Mouse (Mus musculus) bone marrow, adult 2 months (tissue): ENCODE measurements at regions not wholly inside any gene's neighbourhood (a gene's known extent, or its start where the extent isn't known, plus 50 kb on each side); places are given as distances from the start of the nearest gene placed in this dataset.

Source experiments
- CTCF ChIP-seq: fragments of 200-500 bp; IDR thresholded peaks from 2 replicates; pipeline ENCODE4 v1.5.1; 2011; ENCODE audit warnings: low read length, control low read depth; ENCODE audit not compliant: control insufficient read depth, insufficient read depth
- POLR2A ChIP-seq: fragments of 200-500 bp; IDR thresholded peaks from 2 replicates; pipeline ENCODE4 v1.6.1; 2011; ENCODE audit warnings: low read depth, mild to moderate bottlenecking, control low read depth, low read length, borderline replicate concordance; ENCODE audit not compliant: control insufficient read depth

DNA sequence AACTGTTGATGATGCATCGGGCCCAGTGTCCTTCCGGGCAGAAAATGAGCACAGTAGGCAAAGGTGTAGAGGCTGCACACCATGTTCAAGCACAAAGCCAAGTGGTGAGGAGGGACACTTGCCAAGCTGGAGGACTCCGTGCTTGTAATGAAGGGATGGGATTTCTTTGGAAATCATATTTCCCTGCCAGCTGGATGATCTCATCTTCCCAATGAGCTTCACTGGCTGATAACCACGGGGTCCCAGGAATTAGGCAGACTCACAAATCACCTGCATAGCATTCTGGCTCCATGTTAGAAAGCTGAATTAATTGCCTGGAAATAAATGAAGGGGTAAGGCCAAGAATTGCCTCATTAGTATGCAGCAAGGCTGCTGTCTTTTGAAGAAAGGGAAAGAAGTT is 435.4 kb downstream of the Gxylt1 start:
- TF ChIP-seq POLR2A (no peak), CTCF (no peak)
